Mouse (Mus musculus) thymus, postnatal 14 days (tissue): ENCODE measurements around the gene Lnx1.

ENCODE experiments used
- DNase-seq: peaks from one replicate; pipeline ENCODE4 v3.0.0; 2021

Gene Lnx1

GRCm38 (mm10) chr5:74647584-74647984 is 55.1 kb downstream of the Lnx1 start:
- no peak for DNase-seq

- no peak for DNase-seq
Observed at GRCm38 (mm10) chr5:74642291-74642690, 60.4 kb downstream of the Lnx1 start.

- DNase-seq, result peak; percentile 4
Observed at GRCm38 (mm10) chr5:74641000-74641399, 61.7 kb downstream of the Lnx1 start.

GRCm38 (mm10) chr5:74640504-74640903 is 62.2 kb downstream of the Lnx1 start:
- no peak for DNase-seq

GRCm38 (mm10) chr5:74639516-74639915 is 63.2 kb downstream of the Lnx1 start:
- DNase-seq, result no peak

GRCm38 (mm10) chr5:74634391-74634790 is 68.3 kb downstream of the Lnx1 start:
- no peak for DNase-seq

- no peak for DNase-seq
Observed at GRCm38 (mm10) chr5:74633453-74633852, 69.3 kb downstream of the Lnx1 start.

- no peak for DNase-seq
Observed at GRCm38 (mm10) chr5:74632369-74633114, 70.2 kb downstream of the Lnx1 start.

GRCm38 (mm10) chr5:74628001-74628400 is 74.7 kb downstream of the Lnx1 start:
- no peak for DNase-seq

GRCm38 (mm10) chr5:74624385-74624784 is 78.3 kb downstream of the Lnx1 start:
- DNase-seq, result no peak

GRCm38 (mm10) chr5:74623316-74624000 is 79.3 kb downstream of the Lnx1 start:
- no peak for DNase-seq

GRCm38 (mm10) chr5:74621691-74622470 is 80.8 kb downstream of the Lnx1 start:
- DNase-seq, result no peak

- peak; percentile 16 for DNase-seq
Observed at GRCm38 (mm10) chr5:74618573-74619059, 84.1 kb downstream of the Lnx1 start.

- no peak for DNase-seq
Observed at GRCm38 (mm10) chr5:74617816-74618572, 84.7 kb downstream of the Lnx1 start.

GRCm38 (mm10) chr5:74613491-74614151 is 89.1 kb downstream of the Lnx1 start:
- no peak for DNase-seq

- no peak for DNase-seq
Observed at GRCm38 (mm10) chr5:74612713-74613112, 90.0 kb downstream of the Lnx1 start.

- DNase-seq, result no peak
Observed at GRCm38 (mm10) chr5:74610511-74610910, 92.2 kb downstream of the Lnx1 start.

GRCm38 (mm10) chr5:74606213-74606612 is 96.5 kb downstream of the Lnx1 start:
- DNase-seq, result no peak

- DNase-seq, result no peak
Observed at GRCm38 (mm10) chr5:74603306-74603705, 99.4 kb downstream of the Lnx1 start.

GRCm38 (mm10) chr5:74602371-74602770 is 100.3 kb downstream of the Lnx1 start:
- DNase-seq, result no peak

GRCm38 (mm10) chr5:74601965-74602364 is 100.7 kb downstream of the Lnx1 start:
- no peak for DNase-seq

- no peak for DNase-seq
Observed at GRCm38 (mm10) chr5:74601171-74601570, 101.5 kb downstream of the Lnx1 start.
